Mouse (Mus musculus) stomach, embryonic 16.5 days (tissue): ENCODE results near the gene Wdr63. TPM values are rescaled to one million over a fixed set of nuclear protein-coding genes. Genes with fewer than 3 reads are reported as not detected.
"Not testable (repeated sequence)": the region's sequence is repeated elsewhere in the genome, so short reads cannot be mapped to it uniquely, and the experiment has no call there.

Source experiments
- ATAC-seq: fragments of 200-750 bp; cut with Nextera tagmentation; 2 replicates; pipeline ENCODE4 v1.8.0; 2017; ENCODE audit warnings: moderate number of reproducible peaks, moderate TSS enrichment; ENCODE audit not compliant: insufficient read depth, low FRiP score
- H3K27ac ChIP-seq: fragments of 300-500 bp; sonication (generic); 2 replicates; pipeline ENCODE4 v1.5.1; 2014; ENCODE audit warnings: low read length
- H3K27me3 ChIP-seq: fragments of 300-500 bp; sonication (generic); 2 replicates; pipeline ENCODE4 v1.6.1; 2014; ENCODE audit warnings: low read length, control low read depth, mixed read lengths; ENCODE audit not compliant: control insufficient read depth, insufficient read depth
- H3K36me3 ChIP-seq: fragments of 300-500 bp; sonication (generic); 2 replicates; pipeline ENCODE4 v1.6.1; 2014; ENCODE audit warnings: low read length; ENCODE audit not compliant: control insufficient read depth, insufficient read depth
- H3K4me1 ChIP-seq: fragments of 300-500 bp; sonication (generic); 2 replicates; pipeline ENCODE4 v1.6.1; 2014; ENCODE audit warnings: low read length, control low read depth, mixed read lengths; ENCODE audit not compliant: control insufficient read depth, insufficient read depth
- H3K4me2 ChIP-seq: fragments of 300-500 bp; sonication (generic); 2 replicates; pipeline ENCODE4 v1.6.1; 2014; ENCODE audit warnings: low read depth, low read length, mixed read lengths
- H3K4me3 ChIP-seq: fragments of 300-500 bp; sonication (generic); replicated peaks from 2 replicates; pipeline ENCODE4 v1.5.1; 2014; ENCODE audit warnings: mild to moderate bottlenecking, low read length
- H3K9ac ChIP-seq: fragments of 300-500 bp; sonication (generic); 2 replicates; pipeline ENCODE4 v1.6.1; 2014; ENCODE audit warnings: low read length
- H3K9me3 ChIP-seq: fragments of 300-500 bp; sonication (generic); replicated peaks from 2 replicates; pipeline ENCODE4 v1.6.1; 2016; ENCODE audit warnings: low read length, control low read depth; ENCODE audit not compliant: control insufficient read depth
- WGBS: fragments of 180-500 bp; shearing (Covaris S2); extraction: QIAGEN DNeasy Blood & Tissue Kit; methylation state at CpG from one replicate; pipeline ENCODE4 v1.1.7; 2014; 5-methylcytosine and 5-hydroxymethylcytosine counted together
- polyA plus RNA-seq: library from polyadenylated mRNA; unstranded; fragments of >200 nt; fragmentation: Nextera tagmentation; extraction: Ambion mirVana; gene quantifications from 2 replicates; pipeline ENCODE4 v1.2.1, GENCODE M21; 2015

The Wdr63 gene
- polyA plus RNA-seq, 1 experiment from 2014 or later: 0.50 TPM

DNA sequence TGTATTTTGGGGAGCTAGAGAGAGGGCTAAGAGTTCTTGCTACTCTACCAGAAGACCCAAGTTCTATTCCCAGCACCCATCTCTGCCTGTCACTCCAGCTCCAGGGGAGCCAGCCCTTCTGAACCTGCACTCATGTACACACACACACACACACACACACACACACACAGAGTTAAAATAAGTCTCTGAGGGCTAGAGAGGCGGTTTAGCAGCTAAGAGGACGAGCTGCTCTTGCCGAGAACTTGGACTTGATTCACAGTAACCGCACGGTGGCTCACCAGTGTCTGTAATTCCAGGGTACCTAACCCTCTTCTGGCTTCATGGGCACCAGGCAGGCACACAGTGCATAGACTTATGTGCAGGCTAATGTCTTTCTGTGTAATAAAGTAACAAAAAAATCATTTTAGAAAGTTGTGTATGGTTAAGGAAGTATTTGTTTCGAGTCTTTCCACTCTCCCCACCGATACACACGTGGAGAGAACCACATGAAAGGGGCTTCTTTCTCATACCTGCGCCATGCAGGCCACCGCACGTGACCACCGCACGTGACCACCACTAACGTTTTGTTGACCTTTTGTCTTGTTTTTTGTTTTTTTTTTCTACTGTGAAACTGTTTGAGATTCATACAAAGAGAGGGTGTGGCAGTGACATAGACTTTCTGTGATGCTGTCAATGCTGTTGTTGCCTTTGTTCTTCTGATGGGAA lies 103.4 kb downstream of the Wdr63 start:
- no peak overlapping the region for H3K27ac ChIP-seq
- no peaks in the 10 kb centered on the region for H3K4me1 ChIP-seq
- H3K9ac ChIP-seq: no peak overlapping the region
- H3K4me3 ChIP-seq: no peak overlapping the region
- no peak for ATAC-seq
- no peak overlapping the region for H3K4me2 ChIP-seq
- H3K36me3 ChIP-seq: peaks cover 16% of the 10 kb centered on the region; the same call in 1 of the 2 replicates
- WGBS: 95% methylated on average over 14 of the region's 14 CpGs
- H3K9me3 ChIP-seq: no peaks in the 10 kb centered on the region
- H3K27me3 ChIP-seq: no peaks in the 10 kb centered on the region

DNA sequence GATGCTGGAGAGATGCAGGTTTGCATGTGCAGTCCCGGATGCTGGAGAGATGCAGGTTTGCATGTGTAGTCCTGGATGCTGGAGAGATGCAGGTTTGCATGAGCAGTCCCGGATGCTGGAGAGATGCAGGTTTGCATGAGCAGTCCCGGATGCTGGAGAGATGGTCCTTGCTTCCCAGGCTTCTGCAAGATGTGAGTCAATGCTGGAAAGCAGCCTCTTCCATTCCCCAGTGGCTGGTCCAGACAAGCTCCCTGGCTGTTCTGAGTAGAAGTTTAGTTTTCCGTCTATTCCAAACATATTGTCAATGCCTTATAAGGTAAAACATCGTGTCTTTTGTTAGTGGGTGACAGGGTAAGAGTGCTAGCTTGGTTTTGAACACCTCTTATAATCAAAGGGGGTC lies 111.4 kb downstream of the Wdr63 start:
- not testable (repeated sequence) for H3K27ac ChIP-seq, H3K9ac ChIP-seq, H3K27me3 ChIP-seq, H3K4me3 ChIP-seq, H3K36me3 ChIP-seq, H3K4me1 ChIP-seq, H3K4me2 ChIP-seq, H3K9me3 ChIP-seq, ATAC-seq
- 63% methylated on average over 4 of the region's 5 CpGs for WGBS

DNA sequence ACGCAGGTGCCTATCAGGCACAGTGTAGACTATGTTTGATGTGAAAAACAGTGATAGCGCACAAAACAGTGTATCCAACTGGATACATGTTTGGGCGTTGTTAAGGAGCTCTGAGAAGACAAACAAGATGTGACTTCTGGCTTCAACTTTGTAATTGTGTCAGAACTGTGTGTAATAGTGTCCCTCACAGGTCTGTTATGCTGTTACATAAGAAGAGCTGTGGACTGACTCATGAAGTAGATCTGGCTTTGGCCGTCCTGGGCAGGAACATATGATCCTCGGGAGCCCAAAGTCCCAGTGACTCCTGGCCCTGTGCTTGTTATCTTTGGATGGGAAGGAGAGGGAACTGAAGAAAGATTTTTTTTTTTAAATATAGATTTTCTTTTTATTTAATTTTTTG lies 112.4 kb downstream of the Wdr63 start:
- WGBS: 75% methylated on average over 5 of the region's 5 CpGs
- ATAC-seq: no peak

DNA sequence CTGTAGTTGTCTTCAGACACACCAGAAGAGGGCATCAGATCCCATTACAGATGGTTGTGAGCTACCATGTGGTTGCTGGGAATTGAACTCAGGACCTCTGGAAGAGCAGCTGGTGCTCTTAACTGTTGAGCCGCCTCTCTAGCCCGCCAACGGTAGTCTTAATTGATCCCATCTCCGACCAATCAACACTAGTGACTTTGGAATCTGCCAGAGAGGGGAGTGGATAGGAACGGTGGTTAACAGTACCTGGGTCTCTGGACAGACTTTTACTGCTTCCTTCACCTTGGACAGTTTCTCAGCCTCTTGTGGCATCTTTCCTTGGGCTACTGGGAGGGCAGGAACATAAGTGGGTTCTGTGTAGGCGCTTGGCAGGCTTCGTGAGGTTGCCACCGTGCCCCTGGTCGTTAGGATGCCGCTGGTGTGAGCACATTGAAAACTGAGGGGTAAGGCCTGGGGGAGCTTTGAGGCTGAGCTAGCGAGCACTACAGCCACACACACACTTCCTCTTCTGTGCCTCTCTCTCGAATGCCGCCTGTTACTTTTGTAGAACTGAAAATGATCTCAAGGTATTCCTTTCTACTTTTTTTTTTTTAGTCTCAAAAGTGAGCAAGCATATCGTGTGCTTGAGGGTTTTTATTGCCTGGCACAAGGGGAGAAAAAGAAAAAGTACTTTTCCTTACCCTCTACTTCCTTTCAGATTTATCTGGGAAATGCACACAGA lies 114.3 kb downstream of the Wdr63 start:
- H3K4me1 ChIP-seq: 0 out of 2 replicates have a peak, but pooled peaks cover 4% of the 10 kb centered on the region
- no peaks in the 10 kb centered on the region for H3K27me3 ChIP-seq
- H3K9me3 ChIP-seq: no peaks in the 10 kb centered on the region
- H3K4me2 ChIP-seq: no peak overlapping the region
- H3K27ac ChIP-seq: no peak overlapping the region
- no peak overlapping the region for H3K4me3 ChIP-seq
- no peaks in the 10 kb centered on the region for H3K36me3 ChIP-seq
- no peak for ATAC-seq
- H3K9ac ChIP-seq: no peak overlapping the region
- WGBS: 83% methylated on average over 14 of the region's 14 CpGs

More for the DNA sequence above, 112.4 kb downstream of the Wdr63 start:
- no peaks in the 10 kb centered on the region for H3K27me3 ChIP-seq
- H3K4me1 ChIP-seq: 0 out of 2 replicates have a peak, but pooled peaks cover 4% of the 10 kb centered on the region
- H3K36me3 ChIP-seq: no peaks in the 10 kb centered on the region
- H3K27ac ChIP-seq: no peak overlapping the region
- H3K9ac ChIP-seq: no peak overlapping the region
- H3K9me3 ChIP-seq: no peaks in the 10 kb centered on the region
- H3K4me3 ChIP-seq: no peak overlapping the region
- no peak overlapping the region for H3K4me2 ChIP-seq

DNA sequence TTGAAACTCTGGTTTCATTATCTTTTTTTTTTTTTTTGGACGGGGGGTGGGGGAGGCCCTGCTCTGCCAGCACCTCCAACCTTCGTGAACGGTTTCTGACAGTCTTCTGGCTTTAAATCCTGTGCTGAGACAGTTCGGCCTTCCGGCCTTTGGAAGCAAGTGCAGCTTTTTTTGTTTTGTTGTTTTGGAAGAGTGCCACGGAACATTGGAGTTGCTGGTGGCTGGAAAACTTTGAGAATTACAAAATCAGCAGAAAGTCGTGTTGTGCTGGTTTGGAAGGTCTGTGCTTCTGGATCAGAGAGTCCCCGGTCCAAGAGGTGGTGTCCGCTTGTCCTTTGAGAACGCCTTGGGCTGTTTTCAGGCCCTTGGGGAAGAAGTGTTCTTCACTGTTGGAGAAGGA lies 115.1 kb downstream of the Wdr63 start:
- H3K9ac ChIP-seq: no peak overlapping the region
- no peaks in the 10 kb centered on the region for H3K27me3 ChIP-seq
- WGBS: 74% methylated on average over 10 of the region's 10 CpGs
- ATAC-seq: no peak
- H3K36me3 ChIP-seq: no peaks in the 10 kb centered on the region
- no peak overlapping the region for H3K4me2 ChIP-seq
- no peak overlapping the region for H3K27ac ChIP-seq
- H3K4me3 ChIP-seq: no peak overlapping the region
- H3K9me3 ChIP-seq: no peaks in the 10 kb centered on the region
- 0 out of 2 replicates have a peak, but pooled peaks cover 7% of the 10 kb centered on the region for H3K4me1 ChIP-seq

DNA sequence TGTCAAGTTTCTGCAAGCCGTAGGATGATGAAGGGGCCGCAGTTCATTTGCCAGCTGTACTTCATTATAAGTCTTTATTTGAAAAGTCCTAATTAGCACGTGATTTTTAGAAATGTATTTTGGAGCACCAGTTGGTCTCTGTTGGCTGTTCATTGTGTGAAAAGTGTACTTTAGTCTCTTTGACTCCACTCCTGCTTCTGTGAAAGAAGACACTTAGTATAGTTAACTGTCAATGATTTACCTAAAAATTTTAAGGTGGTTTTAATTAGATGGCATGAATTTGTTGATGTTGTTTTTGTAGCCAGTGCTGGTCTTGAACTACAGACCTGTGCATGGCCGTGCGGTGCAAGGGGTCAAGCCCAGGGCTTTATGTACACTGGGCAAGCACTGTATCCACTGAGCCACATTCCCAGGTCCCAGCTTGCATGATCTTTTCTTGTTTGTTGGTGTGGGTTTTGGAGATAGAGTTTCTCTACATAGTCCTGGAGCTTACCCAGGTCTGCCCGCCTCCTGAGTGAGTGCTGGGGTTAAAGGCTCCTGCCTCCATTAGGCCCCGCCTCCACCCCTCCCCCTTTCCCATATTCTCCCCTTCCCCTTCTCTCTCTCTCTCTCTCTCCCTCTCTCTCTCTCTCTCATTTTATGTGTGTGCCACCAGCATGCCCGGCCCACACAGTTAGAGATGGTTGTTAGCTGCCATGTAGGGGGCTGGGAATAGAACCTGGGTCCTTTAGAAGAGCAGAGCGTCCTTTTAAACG lies 115.8 kb downstream of the Wdr63 start:
- H3K4me2 ChIP-seq: no peak overlapping the region

DNA sequence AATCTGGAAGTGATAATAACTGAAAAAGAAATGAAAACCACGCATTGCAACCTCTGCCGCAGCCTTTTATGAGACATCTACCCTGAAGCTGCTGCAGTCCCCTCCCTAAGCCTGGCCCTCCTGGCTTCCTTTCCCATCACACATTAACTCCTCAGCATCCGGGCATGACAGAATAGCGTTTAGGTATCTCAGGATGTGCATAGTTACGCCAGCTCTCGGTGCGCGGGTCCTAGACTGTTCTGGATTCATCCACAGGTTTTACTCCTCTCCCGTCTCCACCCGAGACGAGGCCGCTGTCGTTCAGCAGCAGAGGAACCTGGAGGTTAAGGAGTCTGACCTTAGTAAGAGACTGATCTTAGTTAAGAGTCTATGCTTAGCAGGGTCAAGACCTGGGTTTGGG lies 116.8 kb downstream of the Wdr63 start:
- Histone ChIP-seq H3K9me3 (no peaks in the 10 kb centered on the region), H3K4me1 (0 out of 2 replicates have a peak, but pooled peaks cover 7% of the 10 kb centered on the region), H3K4me3 (no peak overlapping the region), H3K27me3 (no peaks in the 10 kb centered on the region), H3K9ac (no peak overlapping the region), H3K27ac (no peak overlapping the region), H3K36me3 (no peaks in the 10 kb centered on the region), H3K4me2 (0 out of 2 replicates have a peak overlapping the region, but pooled peaks have one; percentile 4)
- no peak for ATAC-seq
- WGBS: 72% methylated on average over 13 of the region's 13 CpGs

More for the DNA sequence above, 115.8 kb downstream of the Wdr63 start:
- no peak overlapping the region for H3K27ac ChIP-seq
- no peak overlapping the region for H3K4me3 ChIP-seq
- H3K9ac ChIP-seq: no peak overlapping the region
- 0 out of 2 replicates have a peak, but pooled peaks cover 7% of the 10 kb centered on the region for H3K4me1 ChIP-seq
- no peaks in the 10 kb centered on the region for H3K36me3 ChIP-seq
- 79% methylated on average over 10 of the region's 10 CpGs for WGBS
- no peak for ATAC-seq
- H3K9me3 ChIP-seq: no peaks in the 10 kb centered on the region
- no peaks in the 10 kb centered on the region for H3K27me3 ChIP-seq
